Mouse (Mus musculus): ENCODE results near the gene Chek2. TPM values are rescaled to one million over a fixed set of nuclear protein-coding genes. Genes with fewer than 3 reads are reported as not detected.

Chek2 gene
- total RNA-seq, 1 experiment: 43.4 TPM

- no peak overlapping the region for H3K4me3 ChIP-seq (ENCODE audit: insufficient read depth in 1 of 2, low read depth in 1 of 2, low read length in 2 of 2, poor library complexity in 1 of 2, severe bottlenecking in 1 of 2)
- in situ Hi-C loops (cut with MboI; ENCODE audit: low sequenced_read_pairs in 2 of 2, unreplicated experiment in 2 of 2): no loop called here
- no peak for TF ChIP-seq ZNF384 (IDR thresholded peaks at IDR 0.05; ENCODE audit: low read depth, low read length)
- TF ChIP-seq MAFK (IDR thresholded peaks at IDR 0.05; ENCODE audit: insufficient read depth, low read depth, low read length): no peak
- TF ChIP-seq ZC3H11A (IDR thresholded peaks at IDR 0.05; ENCODE audit: borderline replicate concordance, low read depth, low read length): no peak
- TF ChIP-seq HCFC1 (IDR thresholded peaks at IDR 0.05; ENCODE audit: borderline replicate concordance, insufficient read depth, low read length): no peak
- TF ChIP-seq CHD2 (IDR thresholded peaks at IDR 0.05; ENCODE audit: low read depth, low read length): no peak
- no peaks in the 10 kb centered on the region for H3K36me3 ChIP-seq (ENCODE audit: control insufficient read depth, insufficient read depth, low read length, poor library complexity, severe bottlenecking)
- no peaks in the 10 kb centered on the region for H3K4me1 ChIP-seq (ENCODE audit: control insufficient read depth in 2 of 2, insufficient read depth in 2 of 2, low read length in 2 of 2, poor library complexity in 1 of 2)
- no peak overlapping the region for H3K27ac ChIP-seq (ENCODE audit: insufficient read depth, low read depth, low read length, poor library complexity, severe bottlenecking)
- H3K9ac ChIP-seq (ENCODE audit: insufficient read depth, low read depth, low read length, poor library complexity, severe bottlenecking): no peak overlapping the region
- no peak for DNase-seq (ENCODE audit: low read depth, low spot score)
- no peaks in the 10 kb centered on the region for H3K9me3 ChIP-seq (ENCODE audit: control insufficient read depth, insufficient read depth, low read depth, low read length)
These were observed 79.8 kb downstream of the Chek2 start for GRCm38 (mm10) chr5:110919541-110919940.

GRCm38 (mm10) chr5:110923336-110923735 is 83.6 kb downstream of the Chek2 start:
- TF ChIP-seq HCFC1 (IDR thresholded peaks at IDR 0.05; ENCODE audit: borderline replicate concordance, insufficient read depth, low read length) (no peak), ZC3H11A (IDR thresholded peaks at IDR 0.05; ENCODE audit: borderline replicate concordance, low read depth, low read length) (no peak), MAFK (IDR thresholded peaks at IDR 0.05; ENCODE audit: insufficient read depth, low read depth, low read length) (no peak), CHD2 (IDR thresholded peaks at IDR 0.05; ENCODE audit: low read depth, low read length) (no peak), ZNF384 (IDR thresholded peaks at IDR 0.05; ENCODE audit: low read depth, low read length) (no peak)
- no peak for DNase-seq (ENCODE audit: low read depth, low spot score)

More at GRCm38 (mm10) chr5:110923336-110923735, 83.6 kb downstream of the Chek2 start:
- Histone ChIP-seq H3K4me3 (ENCODE audit: insufficient read depth in 1 of 2, low read depth in 1 of 2, low read length in 2 of 2, poor library complexity in 1 of 2, severe bottlenecking in 1 of 2) (no peak overlapping the region), H3K9ac (ENCODE audit: insufficient read depth, low read depth, low read length, poor library complexity, severe bottlenecking) (no peak overlapping the region), H3K27ac (ENCODE audit: insufficient read depth, low read depth, low read length, poor library complexity, severe bottlenecking) (no peak overlapping the region), H3K4me1 (ENCODE audit: control insufficient read depth in 2 of 2, insufficient read depth in 2 of 2, low read length in 2 of 2, poor library complexity in 1 of 2) (no peaks in the 10 kb centered on the region), H3K36me3 (ENCODE audit: control insufficient read depth, insufficient read depth, low read length, poor library complexity, severe bottlenecking) (no peaks in the 10 kb centered on the region), H3K9me3 (ENCODE audit: control insufficient read depth, insufficient read depth, low read depth, low read length) (no peaks in the 10 kb centered on the region)
- in situ Hi-C loops (cut with MboI; ENCODE audit: low sequenced_read_pairs in 2 of 2, unreplicated experiment in 2 of 2): no loop called here

Other genes with a start within 250 kb of the Chek2 start
- 75.0 and 79.4 TPM in 2 replicates for gene Noc4l, start 186.6 kb upstream of the Chek2 start, total RNA-seq (2012; rRNA removed)
- 32.4 and 61.1 TPM in 2 replicates for gene Ddx51, start 186.5 kb upstream of the Chek2 start, total RNA-seq (2012; rRNA removed)
- gene Ep400, start 69.3 kb upstream of the Chek2 start, total RNA-seq (2012; rRNA removed): 56.7 and 62.2 TPM in 2 replicates
- gene Pus1, start 59.3 kb upstream of the Chek2 start, total RNA-seq (2012; rRNA removed): 62.1 and 68.2 TPM in 2 replicates
- gene Ulk1, start 29.9 kb upstream of the Chek2 start, total RNA-seq (2012; rRNA removed): 82.7 and 136 TPM in 2 replicates
- 21.7 and 22.9 TPM in 2 replicates for gene Hscb, start 202 bp upstream of the Chek2 start, total RNA-seq (2012; rRNA removed)
- 5.2 and 5.8 TPM in 2 replicates for gene Ttc28, start 39.8 kb downstream of the Chek2 start, total RNA-seq (2012; rRNA removed)